Mouse (Mus musculus): ENCODE measurements around the gene Cdkn3.

DNA sequence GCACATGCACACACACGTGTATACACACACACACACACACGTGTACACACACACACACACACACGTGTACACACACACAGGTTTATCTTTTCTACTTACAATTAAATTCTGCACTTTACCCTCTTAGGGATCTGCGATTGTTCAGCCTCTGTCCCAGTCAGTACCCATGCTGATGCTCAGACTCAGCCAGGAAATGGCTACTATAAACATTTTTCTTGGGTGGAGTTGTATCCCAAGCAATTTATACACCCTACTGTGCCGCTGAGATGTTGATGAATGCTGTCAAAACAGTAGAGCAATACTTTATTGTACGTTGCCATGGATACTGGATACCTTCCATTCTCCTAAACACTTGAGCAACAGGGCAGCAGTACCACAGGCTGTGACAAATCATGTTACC is 9.7 kb downstream of the Cdkn3 start:
- TF ChIP-seq CTCF (IDR thresholded peaks at IDR 0.05; ENCODE audit: low read depth) = no peak
- TF ChIP-seq EP300 (optimal IDR thresholded peaks at IDR 0.05) = no peak
